Mouse (Mus musculus): ENCODE measurements around the gene Mapk3. TPM values are rescaled to one million over a fixed set of nuclear protein-coding genes. Genes with fewer than 3 reads are reported as not detected.

The Mapk3 gene
- total and polyA plus RNA-seq, 2 experiments from 2014 or later = 53.0 to 59.2 TPM

DNA sequence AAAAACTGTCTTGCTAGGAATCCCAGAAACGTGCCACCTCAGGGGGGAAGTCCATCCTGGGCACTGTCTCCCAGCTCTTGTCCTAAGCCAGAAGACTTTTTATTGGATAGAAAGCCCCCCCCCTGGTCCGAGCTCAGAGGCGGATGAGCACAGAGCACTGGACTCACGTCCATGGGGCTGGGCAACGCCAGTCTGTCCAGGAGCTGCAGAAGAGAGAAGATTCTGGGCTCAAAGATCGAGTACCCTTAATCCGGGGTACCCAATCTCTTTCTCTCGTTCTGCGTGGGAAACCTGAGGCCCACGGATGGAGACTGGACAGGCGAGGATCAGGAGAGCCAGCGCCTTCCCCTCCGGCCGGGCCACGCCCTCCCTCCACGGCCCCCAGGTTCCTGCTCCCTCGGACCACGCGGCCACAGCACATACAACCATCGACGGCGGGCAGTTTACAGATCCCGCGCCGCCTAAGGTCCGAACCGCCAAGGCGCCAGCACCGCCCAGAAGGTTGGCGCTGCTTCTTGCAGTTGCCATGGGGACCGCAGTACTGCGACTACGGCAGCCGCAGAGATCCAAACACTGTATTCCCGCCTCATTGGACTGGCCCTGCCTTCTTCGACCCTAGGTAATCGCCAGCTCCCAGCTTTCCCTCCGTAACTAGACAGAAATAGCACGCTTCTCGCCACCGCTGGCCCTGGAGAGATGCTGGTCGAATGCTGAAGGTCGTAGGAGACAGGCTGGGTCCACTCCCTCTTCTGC is 49.5 kb downstream of the Mapk3 start:
- H3K4me1 ChIP-seq (ENCODE audit: control insufficient read depth, insufficient read depth) = no peaks in the 10 kb centered on the region; the same call in none of the 2 replicates
- TF ChIP-seq CTCF (IDR thresholded peaks at IDR 0.05; ENCODE audit: low read depth) (no peak), EP300 (IDR thresholded peaks at IDR 0.05; ENCODE audit: low read depth) (no peak)
- peak overlapping the region; percentile 53 for H3K27ac ChIP-seq (ENCODE audit: low read depth)
- WGBS = 1% methylated on average over 43 of the region's 43 CpGs
- no peaks in the 10 kb centered on the region for H3K27me3 ChIP-seq (ENCODE audit: control insufficient read depth, insufficient read depth, low read length)
- H3K9me3 ChIP-seq (replicated peaks; ENCODE audit: control insufficient read depth, low read length) = no peaks in the 10 kb centered on the region
- H3K9ac ChIP-seq (replicated peaks; ENCODE audit: low read depth, low read length) = peak overlapping the region; percentile 40
- 0 out of 2 replicates have a peak, but pooled peaks cover 4% of the 10 kb centered on the region for H3K36me3 ChIP-seq (replicated peaks; ENCODE audit: control insufficient read depth, insufficient read depth, low read length)
- peak; percentile 95 for DNase-seq (ENCODE audit: low spot score)
- peak overlapping the region; percentile 56 for H3K4me3 ChIP-seq (ENCODE audit: low read depth, low read length)
- H3K4me2 ChIP-seq (ENCODE audit: low read depth, low read length) = peak overlapping the region; percentile 69
- peak; percentile 92 for ATAC-seq (ENCODE audit: insufficient read depth, low read depth)

DNA sequence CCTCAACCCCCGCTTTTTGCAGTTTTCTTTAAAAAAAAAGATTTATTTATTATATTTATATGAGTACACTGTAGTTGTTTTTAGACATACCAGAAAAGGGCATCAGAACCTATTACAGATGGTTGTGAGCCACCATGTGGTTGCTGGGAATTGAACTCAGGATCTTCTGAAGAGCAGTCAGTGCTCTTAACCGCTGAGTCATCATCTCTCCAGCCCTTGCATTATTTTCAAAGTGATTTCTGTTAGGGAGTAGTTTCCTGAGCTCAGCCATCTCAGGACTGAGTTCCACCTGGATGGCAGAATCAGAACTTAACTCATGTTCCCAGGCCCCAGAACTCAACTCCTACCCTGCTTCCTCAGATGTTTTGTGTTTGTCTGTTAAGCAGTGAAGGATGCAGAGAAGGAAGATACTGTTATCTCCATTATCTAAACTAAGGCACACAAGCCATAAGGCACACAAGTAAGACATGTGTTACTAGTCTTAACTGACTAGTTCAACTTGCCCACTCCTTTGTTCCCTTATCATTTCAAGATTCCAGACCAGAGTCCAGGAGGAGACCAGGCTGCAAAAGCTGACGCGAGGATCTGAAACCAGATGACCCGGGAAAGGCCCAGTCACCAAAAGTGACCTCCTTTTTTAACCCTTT is 50.4 kb downstream of the Mapk3 start:
- no peak for DNase-seq (ENCODE audit: low spot score)
- 0 out of 2 replicates have a peak, but pooled peaks cover 3% of the 10 kb centered on the region for H3K36me3 ChIP-seq (replicated peaks; ENCODE audit: control insufficient read depth, insufficient read depth, low read length)
- WGBS = 47% methylated on average over 5 of the region's 5 CpGs
- H3K4me1 ChIP-seq (ENCODE audit: control insufficient read depth, insufficient read depth) = no peaks in the 10 kb centered on the region; the same call in none of the 2 replicates
- peak overlapping the region; percentile 40; the same call in 1 of the 2 replicates for H3K9ac ChIP-seq (replicated peaks; ENCODE audit: low read depth, low read length)
- H3K4me2 ChIP-seq (ENCODE audit: low read depth, low read length) = peak overlapping the region; percentile 69; the same call in 1 of the 2 replicates
- H3K27ac ChIP-seq (ENCODE audit: low read depth) = peak overlapping the region; percentile 53
- TF ChIP-seq EP300 (IDR thresholded peaks at IDR 0.05; ENCODE audit: low read depth) (no peak), CTCF (IDR thresholded peaks at IDR 0.05; ENCODE audit: low read depth) (no peak)
- no peaks in the 10 kb centered on the region for H3K9me3 ChIP-seq (replicated peaks; ENCODE audit: control insufficient read depth, low read length)
- no peak overlapping the region for H3K4me3 ChIP-seq (ENCODE audit: low read depth, low read length)
- no peaks in the 10 kb centered on the region for H3K27me3 ChIP-seq (ENCODE audit: control insufficient read depth, insufficient read depth, low read length)
- ATAC-seq (ENCODE audit: insufficient read depth, low read depth) = no peak

Other genes with a start within 250 kb of the Mapk3 start
- gene Eif3c, start 193.2 kb upstream of the Mapk3 start, total RNA-seq (2014; rRNA removed; ENCODE audit: low replicate concordance) = 88.8 and 103 TPM in 2 replicates
- 108 and 114 TPM in 2 replicates for gene Eif3c, start 193.2 kb upstream of the Mapk3 start, polyA plus RNA-seq (2015; fragmentation: Nextera tagmentation; extraction: Ambion mirVana)
- gene Apobr, start 174.7 kb upstream of the Mapk3 start, total RNA-seq (2014; rRNA removed; ENCODE audit: low replicate concordance) = not detected in 2 replicates
- gene Apobr, start 174.7 kb upstream of the Mapk3 start, polyA plus RNA-seq (2015; fragmentation: Nextera tagmentation; extraction: Ambion mirVana) = 0.34 and 0.40 TPM in 2 replicates
- 14.8 and 17.1 TPM in 2 replicates for gene Cln3, start 173.8 kb upstream of the Mapk3 start, total RNA-seq (2014; rRNA removed; ENCODE audit: low replicate concordance)
- 14.9 and 17.0 TPM in 2 replicates for gene Cln3, start 173.8 kb upstream of the Mapk3 start, polyA plus RNA-seq (2015; fragmentation: Nextera tagmentation; extraction: Ambion mirVana)
- not detected in 2 replicates for gene Il27, start 164.7 kb upstream of the Mapk3 start, total RNA-seq (2014; rRNA removed; ENCODE audit: low replicate concordance)
- gene Il27, start 164.7 kb upstream of the Mapk3 start, polyA plus RNA-seq (2015; fragmentation: Nextera tagmentation; extraction: Ambion mirVana) = not detected in 2 replicates
- gene Nupr1, start 128.7 kb upstream of the Mapk3 start, total RNA-seq (2014; rRNA removed; ENCODE audit: low replicate concordance) = 1.3 and 4.1 TPM in 2 replicates
- gene Nupr1, start 128.7 kb upstream of the Mapk3 start, polyA plus RNA-seq (2015; fragmentation: Nextera tagmentation; extraction: Ambion mirVana) = 8.9 and 13.0 TPM in 2 replicates
- gene Sgf29, start 110.3 kb upstream of the Mapk3 start, total RNA-seq (2014; rRNA removed; ENCODE audit: low replicate concordance) = 15.9 and 20.7 TPM in 2 replicates
- 21.9 and 25.3 TPM in 2 replicates for gene Sgf29, start 110.3 kb upstream of the Mapk3 start, polyA plus RNA-seq (2015; fragmentation: Nextera tagmentation; extraction: Ambion mirVana)
- gene Sult1a1, start 83.2 kb upstream of the Mapk3 start, total RNA-seq (2014; rRNA removed; ENCODE audit: low replicate concordance) = 64.2 and 78.2 TPM in 2 replicates
- gene Sult1a1, start 83.2 kb upstream of the Mapk3 start, polyA plus RNA-seq (2015; fragmentation: Nextera tagmentation; extraction: Ambion mirVana) = 24.8 and 30.4 TPM in 2 replicates
- 29.3 and 36.5 TPM in 2 replicates for gene Bola2, start 64.2 kb upstream of the Mapk3 start, total RNA-seq (2014; rRNA removed; ENCODE audit: low replicate concordance)
- gene Bola2, start 64.2 kb upstream of the Mapk3 start, polyA plus RNA-seq (2015; fragmentation: Nextera tagmentation; extraction: Ambion mirVana) = 89.0 and 93.7 TPM in 2 replicates
- gene Slx1b, start 63.8 kb upstream of the Mapk3 start, total RNA-seq (2014; rRNA removed; ENCODE audit: low replicate concordance) = 6.2 and 12.6 TPM in 2 replicates
- gene Slx1b, start 63.8 kb upstream of the Mapk3 start, polyA plus RNA-seq (2015; fragmentation: Nextera tagmentation; extraction: Ambion mirVana) = 4.9 and 6.3 TPM in 2 replicates
- 14.8 and 25.3 TPM in 2 replicates for gene Coro1a, start 51.8 kb upstream of the Mapk3 start, total RNA-seq (2014; rRNA removed; ENCODE audit: low replicate concordance)
- gene Coro1a, start 51.8 kb upstream of the Mapk3 start, polyA plus RNA-seq (2015; fragmentation: Nextera tagmentation; extraction: Ambion mirVana) = 8.4 and 8.5 TPM in 2 replicates
- gene Gdpd3, start 6.7 kb downstream of the Mapk3 start, total RNA-seq (2014; rRNA removed; ENCODE audit: low replicate concordance) = 7.3 and 7.9 TPM in 2 replicates
- 0.69 and 0.77 TPM in 2 replicates for gene Gdpd3, start 6.7 kb downstream of the Mapk3 start, polyA plus RNA-seq (2015; fragmentation: Nextera tagmentation; extraction: Ambion mirVana)
- gene Ypel3, start 17.4 kb downstream of the Mapk3 start, total RNA-seq (2014; rRNA removed; ENCODE audit: low replicate concordance) = 88.9 and 146 TPM in 2 replicates
- 84.1 and 111 TPM in 2 replicates for gene Ypel3, start 17.4 kb downstream of the Mapk3 start, polyA plus RNA-seq (2015; fragmentation: Nextera tagmentation; extraction: Ambion mirVana)
- gene Tbx6, start 21.9 kb downstream of the Mapk3 start, total RNA-seq (2014; rRNA removed; ENCODE audit: low replicate concordance) = 0.23 and 1.3 TPM in 2 replicates
- gene Tbx6, start 21.9 kb downstream of the Mapk3 start, polyA plus RNA-seq (2015; fragmentation: Nextera tagmentation; extraction: Ambion mirVana) = 0.07 TPM in 1 of 2 replicates, not detected in the other
- 93.7 and 118 TPM in 2 replicates for gene Ppp4c, start 32.9 kb downstream of the Mapk3 start, total RNA-seq (2014; rRNA removed; ENCODE audit: low replicate concordance)
- gene Ppp4c, start 32.9 kb downstream of the Mapk3 start, polyA plus RNA-seq (2015; fragmentation: Nextera tagmentation; extraction: Ambion mirVana) = 75.8 and 77.4 TPM in 2 replicates
- gene Fam57b, start 38.1 kb downstream of the Mapk3 start, total RNA-seq (2014; rRNA removed; ENCODE audit: low replicate concordance) = 0.99 and 2.9 TPM in 2 replicates
- gene Fam57b, start 38.1 kb downstream of the Mapk3 start, polyA plus RNA-seq (2015; fragmentation: Nextera tagmentation; extraction: Ambion mirVana) = 2.6 and 3.0 TPM in 2 replicates
- gene 4930451I11Rik, start 72.0 kb downstream of the Mapk3 start, total RNA-seq (2014; rRNA removed; ENCODE audit: low replicate concordance) = not detected in 2 replicates
- not detected in 2 replicates for gene 4930451I11Rik, start 72.0 kb downstream of the Mapk3 start, polyA plus RNA-seq (2015; fragmentation: Nextera tagmentation; extraction: Ambion mirVana)
- 0.73 TPM in 1 of 2 replicates, not detected in the other for gene Doc2a, start 87.8 kb downstream of the Mapk3 start, total RNA-seq (2014; rRNA removed; ENCODE audit: low replicate concordance)
- not detected in 2 replicates for gene Doc2a, start 87.8 kb downstream of the Mapk3 start, polyA plus RNA-seq (2015; fragmentation: Nextera tagmentation; extraction: Ambion mirVana)
- 2.6 and 5.3 TPM in 2 replicates for gene Hirip3, start 102.4 kb downstream of the Mapk3 start, total RNA-seq (2014; rRNA removed; ENCODE audit: low replicate concordance)
- 6.6 and 8.6 TPM in 2 replicates for gene Hirip3, start 102.4 kb downstream of the Mapk3 start, polyA plus RNA-seq (2015; fragmentation: Nextera tagmentation; extraction: Ambion mirVana)
- 16.6 and 29.5 TPM in 2 replicates for gene Ino80e, start 102.8 kb downstream of the Mapk3 start, total RNA-seq (2014; rRNA removed; ENCODE audit: low replicate concordance)
- 35.8 and 37.0 TPM in 2 replicates for gene Ino80e, start 102.8 kb downstream of the Mapk3 start, polyA plus RNA-seq (2015; fragmentation: Nextera tagmentation; extraction: Ambion mirVana)
- 47.4 and 47.9 TPM in 2 replicates for gene Taok2, start 125.1 kb downstream of the Mapk3 start, total RNA-seq (2014; rRNA removed; ENCODE audit: low replicate concordance)
- gene Taok2, start 125.1 kb downstream of the Mapk3 start, polyA plus RNA-seq (2015; fragmentation: Nextera tagmentation; extraction: Ambion mirVana) = 17.9 and 20.9 TPM in 2 replicates
- gene Tmem219, start 163.3 kb downstream of the Mapk3 start, total RNA-seq (2014; rRNA removed; ENCODE audit: low replicate concordance) = 19.9 and 30.0 TPM in 2 replicates
- gene Tmem219, start 163.3 kb downstream of the Mapk3 start, polyA plus RNA-seq (2015; fragmentation: Nextera tagmentation; extraction: Ambion mirVana) = 19.9 and 20.5 TPM in 2 replicates
- gene Kctd13, start 169.3 kb downstream of the Mapk3 start, total RNA-seq (2014; rRNA removed; ENCODE audit: low replicate concordance) = 6.8 and 8.2 TPM in 2 replicates
- 11.2 TPM in 2 replicates for gene Kctd13, start 169.3 kb downstream of the Mapk3 start, polyA plus RNA-seq (2015; fragmentation: Nextera tagmentation; extraction: Ambion mirVana)
- 0.23 TPM in 1 of 2 replicates, not detected in the other for gene Asphd1, start 190.0 kb downstream of the Mapk3 start, total RNA-seq (2014; rRNA removed; ENCODE audit: low replicate concordance)
- not detected in 2 replicates for gene Asphd1, start 190.0 kb downstream of the Mapk3 start, polyA plus RNA-seq (2015; fragmentation: Nextera tagmentation; extraction: Ambion mirVana)
- 8.7 and 14.2 TPM in 2 replicates for gene Sez6l2, start 191.0 kb downstream of the Mapk3 start, total RNA-seq (2014; rRNA removed; ENCODE audit: low replicate concordance)
- gene Sez6l2, start 191.0 kb downstream of the Mapk3 start, polyA plus RNA-seq (2015; fragmentation: Nextera tagmentation; extraction: Ambion mirVana) = 1.5 and 1.7 TPM in 2 replicates
- gene Cdipt, start 216.3 kb downstream of the Mapk3 start, total RNA-seq (2014; rRNA removed; ENCODE audit: low replicate concordance) = 135 and 150 TPM in 2 replicates
- gene Cdipt, start 216.3 kb downstream of the Mapk3 start, polyA plus RNA-seq (2015; fragmentation: Nextera tagmentation; extraction: Ambion mirVana) = 64.0 and 67.5 TPM in 2 replicates
- 1.8 TPM in 1 of 2 replicates, not detected in the other for gene Cdiptos, start 216.5 kb downstream of the Mapk3 start, total RNA-seq (2014; rRNA removed; ENCODE audit: low replicate concordance)
- gene Cdiptos, start 216.5 kb downstream of the Mapk3 start, polyA plus RNA-seq (2015; fragmentation: Nextera tagmentation; extraction: Ambion mirVana) = 1.2 and 1.5 TPM in 2 replicates